Mouse (Mus musculus) bone marrow macrophage, adult 2 months (primary cell): ENCODE data around the gene Lamb1.

Source experiments
- CTCF ChIP-seq: IDR thresholded peaks from 2 replicates; pipeline ENCODE4 v1.5.1; 2012; ENCODE audit warnings: low read depth, mild to moderate bottlenecking, low read length, moderate library complexity
- POLR2A ChIP-seq: IDR thresholded peaks from 2 replicates; pipeline ENCODE4 v1.6.1; 2012; ENCODE audit warnings: mild to moderate bottlenecking, low read depth, low read length, borderline replicate concordance

- TF ChIP-seq CTCF = no peak
- no peak for TF ChIP-seq POLR2A
Observed at GRCm38 (mm10) chr12:31280318-31280717, 15.3 kb downstream of the Lamb1 start.
